Mouse (Mus musculus) CH12.LX (cell line): Measurements from ENCODE around the gene Baiap2l2.

Experiments used
- BHLHE40 ChIP-seq: IDR thresholded peaks from 2 replicates; pipeline ENCODE4 v1.6.1; 2011; ENCODE audit warnings: mild to moderate bottlenecking, low read depth, low read length, improper control_type of control experiment
- CTCF ChIP-seq, 2 experiments: IDR thresholded peaks in 1 of 2; conservative IDR thresholded peaks in 1 of 2; 2 replicates each; pipeline ENCODE4 v1.5.1; 2011 to 2012; ENCODE audit warnings: low read depth in 2 of 2, low read length in 2 of 2, improper control_type of control experiment in 1 of 2, inconsistent platforms in 1 of 2, mild to moderate bottlenecking in 1 of 2, moderate library complexity in 1 of 2
- E2F4 ChIP-seq: IDR thresholded peaks from 2 replicates; pipeline ENCODE4 v1.6.1; 2011; ENCODE audit warnings: low read depth, low read length, improper control_type of control experiment; ENCODE audit not compliant: insufficient replicate concordance
- EP300 ChIP-seq: IDR thresholded peaks from 2 replicates; pipeline ENCODE4 v1.6.1; 2011; ENCODE audit warnings: low read length, improper control_type of control experiment
- MAX ChIP-seq: IDR thresholded peaks from 2 replicates; pipeline ENCODE4 v1.6.1; 2011; ENCODE audit warnings: low read length, improper control_type of control experiment
- POLR2A ChIP-seq: IDR thresholded peaks from 2 replicates; pipeline ENCODE4 v1.6.1; 2011; ENCODE audit warnings: low read depth, mild to moderate bottlenecking, improper control_type of control experiment, low read length
- RAD21 ChIP-seq: IDR thresholded peaks from 2 replicates; pipeline ENCODE4 v1.6.1; 2011; ENCODE audit warnings: low read depth, mild to moderate bottlenecking, low read length, improper control_type of control experiment, moderate library complexity
- USF1 ChIP-seq: IDR thresholded peaks from 2 replicates; pipeline ENCODE4 v1.6.1; 2014; ENCODE audit warnings: low read depth, mild to moderate bottlenecking, inconsistent platforms, low read length, improper control_type of control experiment

DNA sequence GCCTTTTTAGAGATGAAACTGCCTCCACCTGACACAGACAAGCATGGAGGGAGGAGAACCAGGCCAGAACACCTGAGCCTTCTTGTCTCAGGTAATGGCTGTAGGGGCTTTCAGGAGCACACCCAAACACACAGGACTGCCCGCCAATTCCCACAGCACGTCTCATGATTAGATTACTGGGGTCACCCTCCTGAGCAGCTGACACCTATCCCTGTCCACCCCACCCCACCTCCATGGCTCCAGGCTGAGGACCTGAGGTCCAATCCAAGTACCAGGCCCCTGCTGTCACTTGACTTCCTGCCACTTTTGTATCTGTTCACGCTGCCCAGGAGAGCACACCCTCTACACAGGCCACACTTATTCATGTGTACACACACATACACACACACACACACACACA lies 40.4 kb upstream of the Baiap2l2 start:
- no peak for TF ChIP-seq CTCF (conservative IDR thresholded peaks at IDR 0.05 in 1 of 2, IDR thresholded peaks at IDR 0.05 in 1 of 2; ENCODE audit: low read depth in 2 of 2, low read length in 2 of 2)
- no peak for TF ChIP-seq MAX
- no peak for TF ChIP-seq RAD21
- no peak for TF ChIP-seq BHLHE40
- no peak for TF ChIP-seq EP300
- TF ChIP-seq E2F4 = no peak
- TF ChIP-seq USF1 = no peak
- TF ChIP-seq POLR2A = no peak
